Mouse (Mus musculus) left cerebral cortex, adult 11 months (tissue): ENCODE results near the gene Prss8.
"Not testable (repeated sequence)": the region's sequence is repeated elsewhere in the genome, so short reads cannot be mapped to it uniquely, and the experiment has no call there.

ENCODE experiments used
- DNase-seq: peaks from one replicate; pipeline ENCODE4 v3.0.0; 2022; ENCODE audit warnings: low spot score

Prss8 gene

DNA sequence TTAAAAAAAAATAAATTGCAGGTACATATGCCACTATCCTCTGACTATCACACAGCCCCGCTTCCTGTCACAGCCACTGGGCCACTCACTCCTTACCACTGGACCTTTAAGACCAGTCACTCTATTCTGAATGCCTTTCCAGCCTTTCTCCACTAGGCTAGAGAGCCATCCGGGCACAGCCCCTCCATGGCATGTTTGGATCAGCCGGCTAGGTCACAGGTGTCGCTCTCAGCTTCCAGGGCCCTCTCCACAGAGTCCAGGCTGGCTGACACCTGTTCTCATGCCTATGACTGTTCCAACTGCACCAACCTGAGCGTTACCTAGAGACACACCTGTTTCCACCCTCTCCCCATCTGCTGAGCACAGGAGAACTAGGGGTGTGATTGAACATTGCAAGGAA, 1.3 kb downstream of the Prss8 start:
- DNase-seq = no peak

DNA sequence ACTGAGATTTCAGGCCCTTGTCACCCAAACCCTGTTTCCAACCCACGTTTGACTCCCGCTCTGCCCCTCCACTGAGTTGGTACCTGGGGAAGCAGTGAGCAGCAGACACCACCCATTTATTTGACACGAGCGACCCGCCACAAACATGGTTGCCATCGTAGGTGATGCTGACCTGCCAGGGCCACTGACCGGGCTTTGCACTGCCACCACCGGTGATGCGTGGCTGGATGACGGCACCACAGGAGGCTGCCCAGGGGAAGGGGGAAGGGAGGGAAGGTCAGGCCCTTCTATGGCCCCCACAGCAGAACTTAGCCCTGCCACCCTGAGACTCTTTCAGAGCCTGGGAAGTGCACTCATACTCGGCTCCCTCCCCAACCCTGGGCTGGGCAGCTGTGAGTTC, 2.2 kb downstream of the Prss8 start:
- no peak for DNase-seq

DNA sequence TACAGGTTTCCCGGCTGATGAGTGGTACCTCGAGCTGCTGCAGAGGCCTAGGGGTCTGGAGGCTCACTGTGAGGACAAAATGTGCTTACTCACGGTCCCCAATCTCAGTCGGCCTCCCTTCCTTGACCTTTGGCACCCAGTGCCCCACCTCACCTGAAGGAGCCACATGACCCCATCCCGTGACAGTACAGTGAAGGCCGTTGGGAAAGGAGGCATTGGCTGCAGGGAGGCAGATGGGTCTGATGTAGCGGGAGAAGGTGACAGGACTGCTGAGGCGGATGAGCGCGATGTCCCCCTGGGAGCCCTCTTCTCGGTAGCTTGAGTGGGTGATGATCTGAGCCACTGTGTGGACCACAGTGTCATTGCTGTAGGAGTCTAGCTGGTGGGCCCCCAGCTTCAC, 3.1 kb downstream of the Prss8 start:
- no peak for DNase-seq

DNA sequence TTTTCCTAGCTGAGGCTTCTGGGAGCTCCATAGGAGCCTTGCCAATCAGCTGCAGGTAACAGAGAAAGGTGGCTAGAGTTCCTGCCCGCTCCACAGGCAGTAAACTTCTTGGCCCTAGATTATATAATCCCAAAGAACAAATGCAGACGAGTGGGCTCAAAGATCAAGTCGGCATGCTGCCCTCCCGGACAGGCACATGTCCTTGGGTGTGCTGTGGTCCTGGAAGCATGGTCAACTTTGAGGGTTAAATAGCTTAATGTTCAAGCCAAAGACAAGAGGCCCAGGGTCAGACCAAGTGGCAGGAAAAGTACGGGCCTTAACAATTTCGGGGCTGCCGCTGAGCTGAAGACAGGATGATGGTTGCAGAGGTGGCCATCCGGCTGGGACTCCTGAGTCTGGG, 3.8 kb downstream of the Prss8 start:
- no peak for DNase-seq

DNA sequence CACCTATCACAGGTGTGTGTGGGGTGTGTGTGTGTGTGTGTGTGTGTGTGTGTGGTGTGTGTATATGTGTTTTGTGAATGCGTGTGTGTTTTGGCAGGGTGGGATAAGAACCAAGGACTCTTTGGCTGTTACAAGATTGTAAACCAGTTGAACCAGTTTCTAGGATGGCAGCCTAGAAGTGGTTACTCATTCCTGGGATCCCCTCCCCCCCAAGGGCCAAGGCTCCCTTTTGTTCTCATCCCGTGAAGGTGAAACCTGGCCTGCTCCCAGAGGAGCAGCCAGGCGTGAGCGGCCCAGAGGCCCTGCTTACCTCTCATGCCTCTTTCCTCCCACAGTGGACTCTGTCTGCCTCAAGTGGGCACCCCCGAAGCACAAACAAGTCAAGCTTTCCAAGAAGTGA, 4.7 kb downstream of the Prss8 start:
- no peak for DNase-seq

DNA sequence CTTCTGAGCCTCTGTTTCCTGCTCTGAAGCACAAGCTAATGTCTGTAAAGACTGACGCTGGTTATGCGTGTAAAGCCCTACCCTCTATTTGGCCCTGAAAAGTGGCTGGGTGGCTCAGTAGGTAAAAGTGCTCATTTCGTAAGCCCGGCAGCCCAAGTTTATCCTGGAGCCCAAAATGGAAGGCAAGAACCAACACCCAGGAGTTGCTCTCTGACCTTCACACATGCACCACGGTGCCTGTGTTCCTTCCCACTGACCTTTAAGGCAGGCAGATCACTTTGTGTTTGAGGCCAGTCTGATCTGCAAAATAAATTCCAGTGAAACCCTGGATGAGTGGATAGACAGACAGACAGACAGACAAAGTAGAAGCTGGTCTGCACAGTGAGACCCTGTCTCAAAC, 6.2 kb downstream of the Prss8 start:
- no peak for DNase-seq

DNA sequence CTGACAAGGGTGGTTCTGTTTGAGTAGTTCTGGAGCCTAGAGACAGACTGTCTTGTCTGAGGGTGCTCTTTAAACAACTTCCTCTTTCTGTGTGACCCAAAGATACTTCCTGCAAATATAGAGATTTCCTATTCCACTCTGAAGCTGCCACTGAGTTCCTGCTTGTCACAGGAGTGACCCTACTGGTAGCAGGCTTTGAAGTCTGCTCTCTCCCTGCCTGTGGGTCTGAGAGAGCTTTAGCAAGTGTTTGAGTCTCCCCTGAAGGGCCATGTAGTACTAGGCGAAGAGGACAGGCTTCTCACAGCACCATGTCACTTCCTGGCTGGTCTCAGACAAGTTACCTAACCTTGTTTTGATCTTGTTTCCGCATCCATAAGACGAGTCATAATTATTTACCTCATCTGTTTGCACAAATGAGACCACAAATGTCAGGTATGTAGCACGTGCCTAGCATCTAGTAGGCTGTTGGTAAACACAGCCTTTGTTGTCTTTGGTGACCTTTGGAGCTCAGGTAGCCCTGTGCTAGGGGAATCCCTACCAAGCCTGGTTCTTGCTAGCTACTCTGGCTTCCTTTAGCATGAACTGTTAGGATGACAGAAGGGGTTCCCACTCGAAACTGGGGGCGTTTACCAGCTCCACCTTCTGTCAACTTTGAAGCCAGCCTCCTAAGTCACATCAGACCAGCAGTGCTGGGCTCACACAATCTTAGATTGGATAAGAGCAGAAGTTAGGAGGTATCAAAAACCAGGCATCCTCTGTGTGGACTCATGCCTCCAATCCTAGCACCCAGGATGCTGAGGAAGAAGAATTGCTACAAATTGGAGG, 7.2 kb downstream of the Prss8 start:
- no peak for DNase-seq

DNA sequence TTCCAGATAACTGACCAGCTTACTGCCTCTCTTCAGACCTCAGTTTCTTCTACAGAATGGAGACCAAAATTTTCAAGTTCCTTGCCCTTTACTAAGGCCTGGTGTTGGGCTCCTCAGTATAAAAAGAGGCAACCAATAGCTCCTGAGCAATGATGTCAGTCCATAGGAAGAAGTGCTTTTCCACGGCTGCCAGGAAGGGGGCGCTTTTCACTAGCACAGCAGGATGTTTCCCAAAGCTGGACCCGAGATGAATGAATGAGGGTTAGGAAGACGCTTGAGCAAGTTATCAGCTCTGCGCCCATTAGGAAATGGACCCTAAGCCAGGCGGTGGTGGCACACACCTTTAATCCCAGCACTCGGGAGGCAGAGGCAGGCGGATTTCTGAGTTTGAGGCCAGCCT, 8.4 kb downstream of the Prss8 start:
- DNase-seq = no peak

DNA sequence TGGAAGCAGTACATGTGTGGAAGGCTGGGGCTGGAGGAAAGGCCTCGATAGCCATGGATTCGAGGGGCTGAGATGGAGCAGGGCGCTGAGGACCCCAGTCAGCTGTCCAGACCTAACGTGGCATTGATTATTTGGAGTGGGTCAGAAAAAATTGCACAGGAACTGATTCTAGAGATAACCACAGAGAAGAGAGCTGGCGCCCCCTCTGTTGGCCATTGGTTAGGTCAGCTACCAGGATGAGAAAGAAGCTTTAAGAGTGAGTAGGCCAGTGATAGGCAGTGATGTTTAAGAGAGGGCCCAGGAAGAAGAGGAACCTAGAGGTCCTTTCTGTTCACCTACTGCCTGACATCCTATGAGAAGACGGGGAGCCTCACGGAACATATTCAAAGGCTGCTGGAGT, 10.6 kb downstream of the Prss8 start:
- no peak for DNase-seq

DNA sequence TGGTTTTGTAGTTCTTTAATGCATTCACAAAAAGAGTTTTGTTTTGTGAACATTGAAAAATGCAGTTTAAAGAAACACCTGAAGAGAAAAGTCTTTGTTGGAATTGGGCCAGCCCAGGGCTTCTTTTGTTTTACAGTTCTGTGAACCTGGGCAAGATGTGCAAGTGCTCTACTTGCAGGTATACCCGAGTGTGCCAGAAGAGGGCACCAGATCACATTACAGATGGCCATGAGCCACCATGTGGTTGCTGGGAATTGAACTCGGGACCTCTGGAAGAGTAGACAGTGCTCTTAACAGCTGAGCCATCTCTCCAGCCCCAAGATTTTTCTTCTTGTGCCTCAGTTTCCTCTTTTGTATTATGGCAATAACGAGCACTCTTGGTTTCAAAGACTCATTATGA, 11.7 kb downstream of the Prss8 start:
- DNase-seq = no peak

DNA sequence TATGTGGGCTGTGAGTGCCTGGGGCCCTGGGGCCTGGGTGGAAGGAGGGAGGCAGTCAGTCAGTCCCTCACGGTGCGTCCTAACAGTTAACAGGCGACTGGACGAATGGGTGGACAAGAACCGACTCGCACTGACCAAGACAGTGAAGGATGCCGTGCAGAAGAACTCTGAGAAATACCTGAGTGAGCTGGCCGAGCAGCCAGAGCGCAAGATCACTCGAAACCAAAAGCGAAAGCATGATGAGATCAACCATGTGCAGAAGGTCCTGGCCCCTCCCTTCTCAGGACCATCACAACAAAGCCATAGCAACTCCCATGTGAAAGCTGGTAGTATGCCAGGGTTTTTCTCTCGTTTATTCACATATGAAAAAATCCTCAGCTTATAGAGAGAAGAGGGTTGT, 14.6 kb downstream of the Prss8 start:
- no peak for DNase-seq

DNA sequence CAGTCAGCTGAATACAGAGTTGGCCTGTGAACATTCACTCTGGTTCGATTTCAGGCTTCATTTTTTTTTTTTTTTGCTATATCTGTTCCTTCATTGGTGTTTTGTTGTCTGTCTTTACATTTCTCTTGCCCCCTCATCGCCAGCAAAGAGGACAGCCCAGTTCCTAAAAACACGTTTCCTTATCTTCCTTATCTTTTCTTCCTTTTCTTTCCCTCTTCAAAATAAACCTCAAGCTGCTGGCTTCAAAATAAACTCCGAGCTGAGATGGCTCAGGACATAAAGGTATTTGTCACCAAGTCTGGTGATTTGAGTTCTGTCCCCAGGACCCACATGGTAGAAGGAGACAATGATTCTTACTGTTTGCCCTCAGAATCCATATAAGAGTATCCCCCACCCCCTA, 17.0 kb downstream of the Prss8 start:
- DNase-seq = no peak

DNA sequence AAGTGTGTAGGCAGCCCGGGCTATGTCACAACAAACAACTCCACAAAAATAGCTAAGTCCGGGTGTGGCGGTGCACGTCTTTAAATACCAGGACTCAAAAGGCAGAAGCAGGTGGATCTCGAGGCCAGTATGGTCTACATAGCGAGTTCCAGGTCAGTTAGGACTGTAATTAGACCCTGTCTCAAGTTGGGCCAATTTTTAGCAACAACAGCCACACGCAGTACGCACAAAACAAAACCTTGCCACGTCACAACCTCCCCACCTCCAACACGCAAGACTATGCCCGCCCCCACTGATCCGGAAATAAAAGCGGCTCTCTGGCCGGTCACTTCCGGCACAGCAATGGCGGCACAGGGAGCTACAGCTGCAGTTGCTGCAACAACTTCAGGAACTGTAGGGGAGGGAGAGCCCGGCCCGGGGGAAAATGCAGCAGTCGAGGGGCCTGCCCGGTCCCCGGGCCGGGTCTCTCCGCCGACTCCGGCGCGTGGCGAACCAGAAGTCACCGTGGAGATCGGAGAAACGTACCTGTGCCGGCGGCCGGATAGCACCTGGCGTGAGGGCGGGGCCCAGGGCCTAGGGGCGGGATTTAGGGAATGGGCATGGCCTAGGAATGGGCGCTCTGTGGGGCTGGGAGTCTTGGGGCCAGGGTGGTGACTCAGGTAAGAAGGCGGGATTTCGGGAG, 17.6 kb downstream of the Prss8 start, which contains the start of gene Kat8:
Kat8 (plus strand) TSS at position 327 of the 682 bp plus-strand sequence.
- DNase-seq = peak; percentile 79

DNA sequence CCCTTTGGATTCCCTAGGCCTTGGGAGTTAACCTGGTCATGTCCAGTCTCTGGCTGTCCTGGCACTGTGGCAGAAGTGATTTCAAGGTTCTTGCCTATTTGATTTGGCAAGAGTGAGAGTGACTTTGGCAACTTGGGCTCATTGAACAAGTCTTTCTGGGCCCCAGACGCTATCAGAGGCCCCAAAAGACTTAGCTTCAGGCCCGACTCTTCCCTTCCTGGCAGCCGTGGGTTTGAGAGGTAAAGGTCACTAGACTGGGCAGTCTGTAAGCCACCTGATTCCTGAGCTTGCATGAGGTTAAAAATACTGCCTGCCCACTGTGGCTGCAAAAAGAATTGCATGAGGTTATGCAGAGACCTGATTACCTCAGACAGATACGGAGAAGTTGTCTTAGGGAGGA, 21.2 kb downstream of the Prss8 start:
- DNase-seq = no peak

DNA sequence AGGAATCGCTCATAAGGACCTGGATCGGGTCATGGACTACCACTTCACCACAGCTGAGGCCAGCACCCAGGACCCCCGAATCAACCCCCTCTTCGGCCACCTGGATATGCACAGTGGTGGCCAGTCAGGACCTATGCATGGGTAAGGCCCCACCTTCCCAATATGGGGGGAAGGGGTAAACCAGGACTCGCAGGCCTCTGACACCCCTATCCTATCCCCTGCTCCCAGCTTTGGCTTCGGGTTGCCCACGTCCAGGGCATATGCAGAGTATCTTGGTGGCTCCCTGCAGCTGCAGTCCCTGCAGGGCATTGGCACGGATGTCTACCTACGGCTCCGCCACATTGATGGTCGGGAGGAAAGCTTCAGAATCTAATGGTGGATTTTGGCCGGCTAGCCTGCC, 22.0 kb downstream of the Prss8 start:
- DNase-seq = no peak

DNA sequence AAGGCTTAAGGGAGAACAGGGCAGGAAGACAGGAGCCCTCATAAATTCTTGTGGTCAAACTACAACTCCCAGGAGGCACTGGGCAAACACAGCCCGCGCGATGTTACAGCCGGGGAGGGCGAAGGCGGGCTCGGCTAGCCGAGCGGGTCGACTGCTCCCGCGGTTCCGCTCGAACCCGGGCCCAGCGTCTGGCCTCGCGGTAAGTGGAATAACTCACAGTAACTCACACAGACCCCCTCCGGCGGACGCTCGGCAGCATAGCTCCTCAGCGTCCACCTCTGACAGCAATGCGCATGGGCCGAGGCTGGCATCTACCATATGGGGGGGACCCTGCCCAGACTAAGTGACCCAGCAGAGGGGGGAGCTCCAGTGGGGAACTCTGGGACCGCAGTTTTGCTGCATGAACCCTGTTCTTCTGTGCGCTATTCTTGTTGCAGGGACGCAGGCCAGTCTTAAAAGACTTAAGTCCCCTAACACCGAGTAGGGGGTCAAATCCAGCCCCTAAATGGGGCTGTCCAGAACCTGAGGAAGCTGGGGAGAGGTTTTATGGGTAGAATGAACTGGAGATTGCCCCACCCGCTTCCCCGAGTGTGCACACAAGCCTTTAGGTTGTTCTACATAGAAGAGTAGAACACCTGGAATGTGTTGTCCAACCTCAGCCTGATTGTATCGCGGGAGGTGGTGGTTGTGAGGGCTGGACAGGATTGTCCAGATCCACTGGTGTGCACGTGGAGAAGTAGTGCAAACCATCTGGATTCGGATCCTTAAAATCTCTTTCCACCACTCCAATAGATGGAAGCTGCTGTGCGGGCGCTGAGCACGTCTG, 25.7 kb downstream of the Prss8 start, which contains the start of gene Bckdk:
Bckdk (plus strand) TSS at position 112 of the 826 bp plus-strand sequence.
- peak; percentile 67 for DNase-seq

DNA sequence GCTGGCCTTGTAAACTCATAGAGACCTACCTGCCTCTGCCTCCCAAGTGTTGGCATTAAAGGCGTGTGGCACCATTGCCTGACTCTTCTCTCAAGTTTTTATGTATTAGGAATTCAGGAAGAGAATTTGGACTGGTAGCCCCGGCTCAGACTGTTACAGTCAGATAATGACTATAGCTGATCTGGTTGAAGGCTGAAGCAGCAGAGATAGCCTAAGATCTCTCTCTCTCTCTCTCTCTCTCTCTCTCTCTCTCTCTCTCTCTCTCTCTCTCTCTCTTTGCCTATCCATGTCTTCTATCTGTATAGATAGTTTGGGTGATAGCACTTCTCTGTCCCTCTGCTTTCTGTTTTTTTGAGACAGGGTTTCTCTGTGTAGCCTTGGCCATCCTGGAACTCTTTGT, 28.1 kb downstream of the Prss8 start:
- no peak for DNase-seq

DNA sequence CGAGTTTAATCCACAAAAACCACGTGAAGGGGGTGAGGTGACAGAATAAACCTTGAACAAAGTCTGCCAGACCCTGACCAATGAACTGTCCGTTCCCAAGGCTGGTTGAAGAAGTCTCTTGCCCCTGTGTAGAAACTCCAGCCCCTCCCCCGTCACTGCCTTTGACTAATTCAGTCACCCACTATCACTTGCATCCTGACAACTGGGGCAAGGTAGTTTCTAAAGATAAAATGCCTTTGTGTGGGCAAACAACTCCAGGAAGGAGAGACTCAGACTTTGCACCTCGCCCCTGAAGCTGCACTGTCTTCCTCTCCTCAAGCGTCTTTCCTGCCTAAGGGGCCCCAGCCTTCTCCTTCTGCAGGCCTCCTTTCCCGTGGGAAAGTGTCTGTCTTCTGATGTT, 29.9 kb downstream of the Prss8 start:
- no peak for DNase-seq

DNA sequence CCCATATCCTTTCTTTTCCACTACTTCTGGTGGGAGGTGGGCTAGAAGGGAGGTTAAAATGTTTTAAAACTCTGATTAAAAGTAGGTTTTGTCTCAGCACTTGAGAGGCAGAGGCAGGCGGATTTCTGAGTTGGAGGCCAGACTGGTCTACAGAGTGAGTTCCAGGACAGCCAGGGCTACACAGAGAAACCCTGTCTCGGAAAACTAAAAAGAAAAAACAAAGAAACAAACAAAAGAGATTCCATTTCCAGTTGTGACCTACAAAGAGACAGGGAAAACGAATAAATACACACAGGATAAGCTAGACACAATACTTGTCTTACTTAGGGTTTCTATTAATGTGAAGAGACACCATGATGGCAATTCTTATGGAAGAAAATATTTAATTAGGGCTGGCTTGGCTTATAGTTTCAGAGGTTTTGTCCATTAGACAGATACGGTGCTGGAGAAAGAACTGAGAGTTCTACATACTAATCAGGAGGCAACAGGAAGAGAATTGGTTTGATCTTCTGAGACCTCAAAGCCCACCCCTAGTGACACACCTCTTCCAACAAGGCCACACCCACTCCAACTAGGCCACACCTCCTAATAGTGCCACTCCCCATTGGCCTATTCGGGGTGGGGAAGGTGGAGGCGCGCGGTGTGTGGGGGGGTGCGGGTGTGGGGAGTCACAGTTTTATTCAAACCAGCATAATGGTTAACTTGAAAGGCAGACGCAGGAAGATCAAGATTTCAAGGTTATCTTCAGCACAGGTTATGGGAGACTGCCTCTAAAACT, 31.5 kb downstream of the Prss8 start:
- no peak for DNase-seq

DNA sequence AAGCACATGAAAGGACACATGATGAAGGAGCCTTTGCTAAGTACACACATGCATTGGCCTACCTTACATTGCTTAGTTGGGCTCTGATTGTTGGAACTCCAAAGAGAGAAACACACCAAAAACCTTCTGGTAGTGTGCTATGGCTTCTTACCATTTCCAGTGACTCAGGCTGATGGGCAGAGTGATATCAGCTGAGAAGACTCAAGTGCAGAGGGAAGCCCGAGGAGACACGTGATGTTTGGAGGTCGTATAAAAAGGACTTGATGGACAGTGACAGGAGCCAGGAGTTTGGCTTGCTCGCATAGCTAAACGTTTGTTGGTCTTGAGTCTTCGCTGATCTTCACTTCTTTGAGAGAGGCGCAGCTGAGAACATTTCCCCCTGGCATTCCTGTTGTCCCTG, 32.4 kb downstream of the Prss8 start:
- DNase-seq = no peak

DNA sequence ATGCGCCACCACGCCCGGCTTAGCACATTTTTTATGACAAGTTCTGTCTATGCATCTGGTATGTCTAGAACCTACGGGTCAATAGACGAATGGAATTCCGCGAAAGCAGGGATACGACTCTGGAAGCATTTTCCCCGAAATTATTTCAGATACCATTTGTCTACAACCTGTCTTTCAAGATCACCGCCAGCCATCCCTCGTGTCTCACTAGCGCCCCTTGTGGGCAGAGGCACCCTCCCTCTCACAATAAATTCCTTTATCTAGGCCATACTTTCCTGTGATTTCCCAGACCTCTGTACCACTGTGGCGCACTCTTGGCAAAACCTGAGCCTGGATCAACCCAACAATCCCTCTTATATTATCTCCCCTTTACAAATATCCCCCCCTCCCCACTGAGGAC, 33.5 kb downstream of the Prss8 start:
- DNase-seq = no peak

DNA sequence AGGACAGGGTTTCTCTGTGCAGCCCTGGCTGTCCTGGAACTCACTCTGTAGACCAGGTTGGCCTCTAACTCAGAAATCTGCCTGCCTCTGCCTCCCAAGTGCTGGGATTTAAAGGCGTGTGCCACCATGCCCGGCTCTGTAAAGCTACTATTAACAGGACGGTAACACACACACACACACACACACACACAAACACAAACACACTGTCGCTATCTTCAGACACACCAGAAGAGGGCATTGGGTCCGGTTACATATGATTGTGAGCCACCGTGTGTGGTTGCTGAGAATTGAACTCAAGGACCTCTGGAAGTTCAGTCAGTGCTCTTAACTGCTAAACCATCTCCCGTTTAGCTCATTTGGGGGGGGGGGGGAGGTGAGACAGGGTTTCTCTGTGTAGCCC, 34.0 kb downstream of the Prss8 start:
- not testable (repeated sequence) for DNase-seq
